Mouse (Mus musculus) thymus, adult 2 months (tissue): ENCODE measurements around the gene Slc15a3.

Source experiments
- CTCF ChIP-seq: fragments of 200-500 bp; IDR thresholded peaks from 2 replicates; pipeline ENCODE4 v1.5.1; 2012; ENCODE audit warnings: mild to moderate bottlenecking, control low read depth, low read length, moderate library complexity, borderline replicate concordance; ENCODE audit not compliant: control insufficient read depth, poor library complexity, insufficient read depth; ENCODE audit errors: extremely low read depth
- POLR2A ChIP-seq: fragments of 200-500 bp; IDR thresholded peaks from 2 replicates; pipeline ENCODE4 v1.6.1; 2012; ENCODE audit warnings: mild to moderate bottlenecking, low read length, control low read depth, moderate library complexity; ENCODE audit not compliant: control insufficient read depth, poor library complexity, insufficient read depth; ENCODE audit errors: extremely low read depth

GRCm38 (mm10) chr19:10867946-10868622 lies 28.6 kb downstream of the Slc15a3 start:
- no peak for TF ChIP-seq CTCF
- no peak for TF ChIP-seq POLR2A
